In the genomic region with DNA sequence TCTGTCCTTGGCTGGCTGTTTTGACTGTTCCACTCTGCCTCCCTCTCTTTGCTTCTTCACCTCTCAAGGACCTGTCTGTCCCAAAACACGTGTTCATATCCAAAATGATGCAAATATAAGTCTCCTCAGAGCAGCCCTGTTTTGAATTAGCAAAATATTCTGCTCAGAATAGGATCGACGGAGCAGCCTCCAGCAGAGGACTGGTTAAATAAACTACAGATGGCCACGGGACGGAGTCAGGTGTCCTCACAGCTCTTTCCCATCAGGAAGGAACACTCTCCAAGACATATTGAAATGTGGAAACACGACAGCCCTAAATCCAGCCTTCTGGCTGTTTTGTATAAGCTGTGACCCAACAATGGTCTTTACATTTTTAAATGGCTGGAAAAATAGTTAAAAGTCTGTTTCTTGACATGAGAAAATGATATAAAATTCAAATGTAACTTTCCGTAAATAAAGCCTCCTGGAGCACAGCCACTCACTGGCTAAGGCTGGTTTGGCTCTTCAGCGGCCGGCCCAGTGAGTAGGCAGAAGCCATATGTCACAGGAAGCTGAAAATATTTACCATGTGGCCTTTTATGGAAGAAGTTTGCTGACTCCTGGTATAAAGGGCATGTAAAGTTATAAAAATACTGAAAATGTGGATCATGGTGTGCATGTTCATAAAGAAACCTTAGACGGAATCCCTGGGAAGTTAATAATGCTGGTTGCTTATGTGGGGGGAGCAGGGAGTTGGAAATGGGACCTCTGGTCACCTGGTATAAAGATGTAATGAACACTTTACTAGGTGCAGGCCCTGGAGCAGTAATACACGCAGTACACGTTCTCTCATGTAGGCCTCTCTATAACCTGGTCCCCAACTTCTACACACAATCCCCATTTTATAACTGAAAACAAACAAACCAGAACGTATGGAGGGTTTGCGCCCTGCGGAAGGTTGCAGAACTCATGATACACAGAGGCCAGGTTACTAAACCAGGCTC, we compare ENCODE assay signal across 8 mouse cellular contexts. TPM values are rescaled to one million over a fixed set of nuclear protein-coding genes. Genes with fewer than 3 reads are reported as not detected.
DNase-seq lines count a peak whose midpoint lies in the region; ATAC-seq and TF ChIP-seq lines count a peak whose summit lies in the region.
"Had no signal": no experiment of that assay in that cellular context is flagged by ENCODE, and none has a peak within 500 bp of the region (broad histone marks: within the 10 kb centered on the region; RNA-seq: fewer than 3 reads in every experiment).

No protein-coding gene starts in this region.

- H3K9ac ChIP-seq in limb, embryonic 12.5 days (replicated peaks): no peak overlapping the region
- H3K9ac ChIP-seq in heart, adult 2 months (ENCODE audit: low read depth, low read length): no peak overlapping the region

- TF ChIP-seq CTCF in left cerebral cortex, adult 2 months (IDR thresholded peaks at IDR 0.05): no peak
- no peak for TF ChIP-seq CTCF in heart, adult 2 months (IDR thresholded peaks at IDR 0.05)

- H3K4me3 ChIP-seq in left cerebral cortex, adult 2 months: no peak overlapping the region
- H3K4me3 ChIP-seq in limb, embryonic 12.5 days (replicated peaks): no peak overlapping the region
- H3K4me3 ChIP-seq in heart, adult 2 months: no peak overlapping the region

- peak overlapping the region; percentile 1; the same call in 1 of the 2 replicates for H3K4me2 ChIP-seq in limb, embryonic 12.5 days

- TF ChIP-seq EP300 in heart, adult 2 months (IDR thresholded peaks at IDR 0.05; ENCODE audit: insufficient read depth, low read depth, low read length): no peak

- TF ChIP-seq POLR2A in heart, adult 2 months (IDR thresholded peaks at IDR 0.05; ENCODE audit: insufficient read depth, low read depth, low read length): no peak

- WGBS in limb, embryonic 12.5 days: 33% methylated on average over 15 of the region's 15 CpGs
- WGBS in heart, adult 2 months: 84% methylated on average over 15 of the region's 15 CpGs

- peaks cover 30% of the 10 kb centered on the region for H3K27me3 ChIP-seq in limb, embryonic 12.5 days
- H3K27me3 ChIP-seq in heart, adult 2 months (ENCODE audit: control insufficient read depth, insufficient read depth, low read length): no peaks in the 10 kb centered on the region

- peak; percentile 63 for ATAC-seq in limb, embryonic 12.5 days (ENCODE audit: insufficient number of reproducible peaks, insufficient read depth, low FRiP score, low TSS enrichment, low read depth)
- ATAC-seq: midbrain, embryonic 16.5 days had no signal

- DNase-seq in left cerebral cortex, adult 2 months (ENCODE audit: extremely low spot score in 1 of 2, low spot score in 2 of 2): no peak
- DNase-seq in left cerebral cortex, postnatal 14 days (ENCODE audit: low spot score in 2 of 2): no peak
- peak; percentile 79 to 87 for DNase-seq in cerebellum, adult 18-20 months
- peak; percentile 60 to 77 for DNase-seq in cerebellum, postnatal 25 days
- DNase-seq in heart, adult 2 months: no peak
- no peak for DNase-seq in ovary, postnatal 14 days (ENCODE audit: low spot score)

- intact Hi-C loops in left cerebral cortex, adult 2 months (cut with DNase I): no loop called here
- intact Hi-C loops in left cerebral cortex, postnatal 14 days (cut with DNase I): no loop called here
- intact Hi-C loops in heart, adult 2 months (cut with DNase I): no loop called here

- peak overlapping the region; percentile 34; the same call in 1 of the 2 replicates for H3K27ac ChIP-seq in left cerebral cortex, adult 2 months
- H3K27ac ChIP-seq in limb, embryonic 12.5 days: peak overlapping the region; percentile 82
- no peak overlapping the region for H3K27ac ChIP-seq in heart, adult 2 months

- peaks cover 57% of the 10 kb centered on the region for H3K4me1 ChIP-seq in limb, embryonic 12.5 days (replicated peaks)
- no peaks in the 10 kb centered on the region for H3K4me1 ChIP-seq in heart, adult 2 months (ENCODE audit: control insufficient read depth, insufficient read depth, low read length)

- H3K36me3 ChIP-seq in limb, embryonic 12.5 days: no peaks in the 10 kb centered on the region
- H3K36me3 ChIP-seq in heart, adult 2 months (ENCODE audit: control insufficient read depth, insufficient read depth, low read length): no peaks in the 10 kb centered on the region

- H3K79me2 ChIP-seq in heart, adult 2 months (replicated peaks; ENCODE audit: control insufficient read depth, insufficient read depth, low read length): no peaks in the 10 kb centered on the region

- no peaks in the 10 kb centered on the region for H3K9me3 ChIP-seq in limb, embryonic 12.5 days

RNA-seq across cellular contexts. Expression of a gene that starts 34.9 kb away (rescaled TPM):
- total RNA-seq in left cerebral cortex, adult 2 months (2021): under 1 TPM; 0.45 to 0.94 TPM
- total RNA-seq in left cerebral cortex, postnatal 14 days (2021): 1 to 10 TPM; 1.1 to 1.2 TPM
- 0.20 and 0.58 TPM in 2 replicates for polyA plus RNA-seq in limb, embryonic 12.5 days (2016; fragmentation: Nextera tagmentation; extraction: Ambion mirVana)
- 1 to 10 TPM in 1 of 2 experiments, under 1 TPM in 1; 0.99 to 2.3 TPM for total RNA-seq in heart, adult 2 months (2021)
- polyA plus RNA-seq in heart, adult 2 months (2012; rRNA removed): 5.6 TPM in 2 replicates

Comparison
In these comparisons a context has a peak if more than half of its experiments do, and no peak if none do; other contexts are left out.
1. DNase-seq: peak in cerebellum, adult 18-20 months (2 of 2) and cerebellum, postnatal 25 days (2 of 2); none in left cerebral cortex, adult 2 months (0 of 2), left cerebral cortex, postnatal 14 days (0 of 2), heart, adult 2 months (0 of 2) and ovary, postnatal 14 days (single experiment).